Mouse (Mus musculus) neural tube, embryonic 15.5 days (tissue): ENCODE measurements around the gene Bcor. TPM values are rescaled to one million over a fixed set of nuclear protein-coding genes. Genes with fewer than 3 reads are reported as not detected.

Experiments
- ATAC-seq: fragments of 200-750 bp; cut with Nextera tagmentation; 2 replicates; pipeline ENCODE4 v1.8.0; 2017; ENCODE audit warnings: mild to moderate bottlenecking, moderate TSS enrichment, moderate library complexity; ENCODE audit not compliant: low FRiP score
- H3K27ac ChIP-seq: fragments of 300-500 bp; sonication (generic); replicated peaks from 2 replicates; pipeline ENCODE4 v1.5.1; 2015; ENCODE audit warnings: mild to moderate bottlenecking, inconsistent platforms
- H3K27me3 ChIP-seq: fragments of 300-500 bp; sonication (generic); replicated peaks from 2 replicates; pipeline ENCODE4 v1.6.1; 2015; ENCODE audit warnings: inconsistent platforms
- H3K36me3 ChIP-seq: fragments of 300-500 bp; sonication (generic); 2 replicates; pipeline ENCODE4 v1.6.1; 2015; ENCODE audit warnings: inconsistent platforms
- H3K4me1 ChIP-seq: fragments of 300-500 bp; sonication (generic); 2 replicates; pipeline ENCODE4 v1.6.1; 2015; ENCODE audit warnings: inconsistent platforms
- H3K4me2 ChIP-seq: fragments of 300-500 bp; sonication (generic); 2 replicates; pipeline ENCODE4 v1.6.1; 2015; ENCODE audit warnings: inconsistent platforms, mild to moderate bottlenecking, moderate library complexity
- H3K4me3 ChIP-seq: fragments of 300-500 bp; sonication (generic); replicated peaks from 2 replicates; pipeline ENCODE4 v1.5.1; 2015; ENCODE audit warnings: mild to moderate bottlenecking, inconsistent platforms
- H3K9ac ChIP-seq: fragments of 300-500 bp; sonication (generic); replicated peaks from 2 replicates; pipeline ENCODE4 v1.6.1; 2015; ENCODE audit warnings: mild to moderate bottlenecking, inconsistent platforms
- H3K9me3 ChIP-seq: fragments of 300-500 bp; sonication (generic); replicated peaks from 2 replicates; pipeline ENCODE4 v1.6.1; 2016; ENCODE audit warnings: inconsistent platforms
- WGBS: fragments of 180-500 bp; shearing (Covaris S2); methylation state at CpG from one replicate; pipeline ENCODE4 v1.1.7; 2015; ENCODE audit warnings: mixed read lengths; 5-methylcytosine and 5-hydroxymethylcytosine counted together
- polyA plus RNA-seq: library from polyadenylated mRNA; unstranded; fragments of >200 nt; fragmentation: Nextera tagmentation; extraction: Ambion mirVana; gene quantifications from 2 replicates; pipeline ENCODE4 v1.2.1, GENCODE M21; 2015

The Bcor gene
- polyA plus RNA-seq, 1 experiment from 2014 or later: 12.2 TPM

GRCm38 (mm10) chrX:12119476-12119875, 40.7 kb downstream of the Bcor start:
- ATAC-seq: no peak
- peaks cover 12% of the 10 kb centered on the region; the same call in 1 of the 2 replicates for H3K27me3 ChIP-seq
- H3K4me3 ChIP-seq: no peak overlapping the region
- H3K4me2 ChIP-seq: no peak overlapping the region
- peaks cover 22% of the 10 kb centered on the region for H3K4me1 ChIP-seq
- WGBS: 38% methylated on average over 1 of the region's 1 CpGs
- H3K27ac ChIP-seq: no peak overlapping the region
- H3K36me3 ChIP-seq: no peaks in the 10 kb centered on the region
- no peak overlapping the region for H3K9ac ChIP-seq
- no peaks in the 10 kb centered on the region for H3K9me3 ChIP-seq

- 31% methylated on average over 7 of the region's 7 CpGs for WGBS
- Histone ChIP-seq H3K27me3 (no peaks in the 10 kb centered on the region), H3K9me3 (no peaks in the 10 kb centered on the region), H3K36me3 (no peaks in the 10 kb centered on the region), H3K4me2 (no peak overlapping the region), H3K4me3 (no peak overlapping the region), H3K27ac (no peak overlapping the region), H3K9ac (no peak overlapping the region), H3K4me1 (peaks cover 6% of the 10 kb centered on the region; the same call in 1 of the 2 replicates)
- no peak for ATAC-seq
These were observed 44.0 kb downstream of the Bcor start for GRCm38 (mm10) chrX:12116128-12116527.

DNA sequence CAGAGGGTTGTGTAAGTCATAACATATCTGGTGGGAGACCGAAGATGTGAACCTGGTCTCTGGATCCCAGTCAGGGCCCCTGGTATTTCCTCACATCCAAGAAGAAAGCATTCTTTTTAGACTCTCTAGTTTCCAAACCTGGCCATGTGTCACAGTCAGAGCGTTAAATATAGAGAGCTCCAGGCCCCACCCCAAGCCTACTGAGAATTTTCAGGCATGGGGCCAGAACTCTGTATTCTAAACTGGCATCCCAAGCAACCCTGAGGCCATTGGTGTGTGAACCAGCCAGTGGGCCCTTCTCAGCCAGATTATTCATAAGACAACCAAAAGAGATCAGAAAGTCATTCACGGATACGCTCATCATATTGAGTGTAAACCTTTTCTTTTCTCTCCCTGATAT, 48.0 kb downstream of the Bcor start:
- no peak overlapping the region for H3K4me3 ChIP-seq
- H3K27me3 ChIP-seq: no peaks in the 10 kb centered on the region
- H3K9me3 ChIP-seq: no peaks in the 10 kb centered on the region
- 86% methylated on average over 4 of the region's 4 CpGs for WGBS
- ATAC-seq: no peak
- H3K27ac ChIP-seq: no peak overlapping the region
- peaks cover 6% of the 10 kb centered on the region; the same call in 1 of the 2 replicates for H3K4me1 ChIP-seq
- no peak overlapping the region for H3K9ac ChIP-seq
- no peak overlapping the region for H3K4me2 ChIP-seq
- no peaks in the 10 kb centered on the region for H3K36me3 ChIP-seq

- Histone ChIP-seq H3K27me3 (no peaks in the 10 kb centered on the region), H3K36me3 (no peaks in the 10 kb centered on the region), H3K27ac (no peak overlapping the region), H3K4me2 (no peak overlapping the region), H3K4me1 (no peaks in the 10 kb centered on the region), H3K9me3 (no peaks in the 10 kb centered on the region), H3K4me3 (no peak overlapping the region), H3K9ac (no peak overlapping the region)
- WGBS: 84% methylated on average over 6 of the region's 6 CpGs
- ATAC-seq: no peak
These were observed 49.6 kb downstream of the Bcor start for GRCm38 (mm10) chrX:12110518-12110917.

DNA sequence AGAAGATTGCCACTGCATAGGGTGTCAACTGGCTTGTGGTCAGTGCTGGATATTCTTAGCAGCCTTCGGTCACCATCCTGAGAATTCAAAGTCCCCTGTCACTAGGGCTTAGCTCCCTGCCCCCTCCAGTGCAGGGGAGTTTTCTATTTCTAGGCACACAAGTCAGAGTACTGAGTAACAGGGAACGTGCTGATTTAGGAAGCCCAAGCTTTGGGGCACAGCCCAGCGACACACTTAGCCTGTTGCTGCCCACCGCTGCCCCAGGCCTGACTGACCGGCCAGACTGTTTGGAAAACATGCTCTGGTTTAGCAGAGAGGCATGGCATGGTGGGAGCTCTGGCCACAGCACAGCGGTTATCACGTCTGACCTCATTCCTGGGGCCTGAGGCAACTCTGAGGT, 54.8 kb downstream of the Bcor start:
- Histone ChIP-seq H3K4me1 (no peaks in the 10 kb centered on the region), H3K9me3 (no peaks in the 10 kb centered on the region), H3K27me3 (no peaks in the 10 kb centered on the region), H3K4me3 (no peak overlapping the region), H3K4me2 (no peak overlapping the region), H3K9ac (no peak overlapping the region), H3K27ac (no peak overlapping the region), H3K36me3 (no peaks in the 10 kb centered on the region)
- 85% methylated on average over 7 of the region's 7 CpGs for WGBS
- no peak for ATAC-seq

DNA sequence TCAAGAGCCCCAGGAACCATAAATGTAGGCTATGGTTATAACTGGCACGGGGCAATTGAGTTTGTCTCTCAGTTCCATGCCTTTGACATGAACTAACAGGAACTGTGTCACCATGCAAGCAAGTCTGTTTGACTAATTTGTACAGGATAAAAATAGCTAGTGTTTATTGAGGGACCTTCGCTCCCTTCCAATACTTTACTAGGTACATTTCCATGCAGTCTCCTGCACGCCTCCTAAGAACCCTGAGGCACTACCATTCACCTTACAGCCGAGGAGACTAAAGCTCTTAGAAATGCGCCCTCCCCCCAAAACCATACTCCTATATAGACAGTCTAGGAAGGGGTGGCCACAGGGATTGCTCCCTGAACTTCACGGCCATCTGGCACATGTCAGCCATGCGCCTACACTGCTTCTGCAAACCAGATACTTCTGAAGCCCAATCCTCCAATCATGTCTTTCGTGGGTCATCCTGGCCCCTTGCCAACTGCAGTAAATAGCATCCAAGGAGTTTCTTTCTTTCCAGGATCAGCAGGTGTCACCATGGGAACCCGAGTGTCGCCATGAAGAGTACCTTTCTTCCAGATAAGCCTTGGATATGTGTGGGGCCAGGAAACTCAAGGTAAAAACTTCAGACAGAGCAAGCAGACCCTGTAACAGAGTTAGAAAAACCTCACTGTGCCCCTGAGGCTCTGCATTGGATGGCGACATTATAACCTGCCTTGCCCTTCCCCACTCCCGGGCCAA, 63.2 kb downstream of the Bcor start:
- Histone ChIP-seq H3K4me3 (no peak overlapping the region), H3K36me3 (no peaks in the 10 kb centered on the region), H3K27me3 (peaks cover 13% of the 10 kb centered on the region), H3K27ac (no peak overlapping the region), H3K4me2 (no peak overlapping the region), H3K4me1 (peaks cover under 1% of the 10 kb centered on the region; the same call in 1 of the 2 replicates), H3K9me3 (no peaks in the 10 kb centered on the region), H3K9ac (no peak overlapping the region)
- WGBS: 74% methylated on average over 12 of the region's 12 CpGs
- no peak for ATAC-seq

DNA sequence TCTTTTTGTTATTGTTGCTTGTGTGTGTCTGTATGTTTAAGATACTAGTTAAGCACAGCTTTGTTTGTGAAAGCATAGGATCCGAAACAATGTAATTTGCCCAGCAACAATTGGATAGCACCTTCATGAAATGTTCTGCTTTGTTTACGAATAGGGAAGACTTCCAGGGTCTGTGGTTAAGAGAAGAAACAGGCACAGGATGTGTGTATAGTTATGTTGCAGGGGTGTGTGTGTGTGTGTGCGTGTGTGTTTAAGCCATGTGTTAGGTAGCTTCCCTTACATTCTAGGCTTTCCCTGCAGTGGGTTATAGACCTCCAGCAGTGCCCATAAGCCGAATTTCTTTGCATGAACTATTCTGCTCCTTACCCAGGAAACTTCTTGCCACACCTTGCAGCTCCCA, 66.8 kb downstream of the Bcor start:
- 83% methylated on average over 4 of the region's 4 CpGs for WGBS
- Histone ChIP-seq H3K27ac (no peak overlapping the region), H3K4me3 (no peak overlapping the region), H3K4me2 (no peak overlapping the region), H3K9ac (no peak overlapping the region), H3K27me3 (peaks cover 34% of the 10 kb centered on the region), H3K4me1 (peaks cover 30% of the 10 kb centered on the region), H3K9me3 (no peaks in the 10 kb centered on the region), H3K36me3 (no peaks in the 10 kb centered on the region)
- no peak for ATAC-seq

- peaks cover 37% of the 10 kb centered on the region for H3K4me1 ChIP-seq
- H3K27me3 ChIP-seq: peaks cover 52% of the 10 kb centered on the region
- H3K4me3 ChIP-seq: peak overlapping the region; percentile 47
- 2% methylated on average over 38 of the region's 56 CpGs for WGBS
- H3K9me3 ChIP-seq: no peaks in the 10 kb centered on the region
- peak overlapping the region; percentile 81 for H3K4me2 ChIP-seq
- H3K9ac ChIP-seq: peak overlapping the region; percentile 44
- H3K36me3 ChIP-seq: no peaks in the 10 kb centered on the region
- peak overlapping the region; percentile 94 for H3K27ac ChIP-seq
- ATAC-seq: no peak
These were observed 68.6 kb downstream of the Bcor start for GRCm38 (mm10) chrX:12091431-12092061.

- peak overlapping the region; percentile 81 for H3K4me2 ChIP-seq
- H3K9me3 ChIP-seq: no peaks in the 10 kb centered on the region
- peak overlapping the region; percentile 44 for H3K9ac ChIP-seq
- H3K27me3 ChIP-seq: peaks cover 52% of the 10 kb centered on the region
- peak overlapping the region; percentile 94 for H3K27ac ChIP-seq
- no peaks in the 10 kb centered on the region for H3K36me3 ChIP-seq
- H3K4me1 ChIP-seq: peaks cover 40% of the 10 kb centered on the region
- WGBS: under 1% methylated on average over 27 of the region's 47 CpGs
- peak overlapping the region; percentile 47 for H3K4me3 ChIP-seq
- peak; percentile 39; the same call in 1 of the 2 replicates for ATAC-seq
These were observed 69.2 kb downstream of the Bcor start for GRCm38 (mm10) chrX:12090871-12091404.

DNA sequence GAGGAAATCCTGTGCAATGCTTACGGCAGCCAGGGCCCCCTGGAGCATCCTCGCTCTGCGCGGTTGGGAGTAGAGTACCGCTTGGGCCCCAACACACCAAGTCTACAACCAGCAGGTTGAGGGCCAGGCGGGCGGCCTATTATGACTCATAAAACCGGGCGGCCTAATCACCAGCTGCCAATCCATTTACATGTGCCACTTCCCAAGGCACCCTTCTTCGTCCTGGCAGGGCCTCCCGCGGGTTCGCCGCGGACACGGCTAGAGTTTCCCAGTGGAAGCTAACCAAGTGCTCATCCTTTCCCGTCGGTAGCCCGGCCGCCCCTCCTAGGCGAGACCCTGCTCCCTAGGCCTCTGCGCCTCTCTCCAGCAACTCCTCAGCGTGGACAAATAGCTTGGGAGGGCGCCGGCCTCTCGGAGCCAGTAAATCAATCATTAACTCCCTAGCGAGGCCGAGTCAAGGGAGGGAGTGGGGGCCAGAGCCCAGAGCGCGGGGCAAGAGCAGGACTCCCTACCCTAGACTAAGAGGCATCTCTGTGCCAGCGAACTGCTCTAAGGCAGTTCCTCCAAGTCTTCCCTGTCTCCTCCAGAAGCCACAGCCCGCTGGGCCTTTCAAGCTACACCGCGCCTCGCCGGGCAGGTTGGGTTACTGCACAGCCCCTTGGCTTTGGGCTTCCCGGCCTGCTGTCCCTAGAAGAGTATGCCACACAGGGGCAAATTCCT, 69.8 kb downstream of the Bcor start:
- no peak; the same call in 1 of the 2 replicates for ATAC-seq
- Histone ChIP-seq H3K4me2 (peak overlapping the region; percentile 81), H3K4me1 (peaks cover 45% of the 10 kb centered on the region), H3K9me3 (no peaks in the 10 kb centered on the region), H3K4me3 (peak overlapping the region; percentile 47), H3K9ac (0 out of 2 replicates have a peak overlapping the region, but pooled peaks have one; percentile 44), H3K27me3 (peaks cover 54% of the 10 kb centered on the region), H3K27ac (peak overlapping the region; percentile 94), H3K36me3 (no peaks in the 10 kb centered on the region)
- WGBS: 3% methylated on average over 36 of the region's 37 CpGs

GRCm38 (mm10) chrX:12089353-12090081, 70.6 kb downstream of the Bcor start:
- H3K9ac ChIP-seq: no peak overlapping the region
- H3K4me3 ChIP-seq: 0 out of 2 replicates have a peak overlapping the region, but pooled peaks have one; percentile 4
- H3K4me2 ChIP-seq: peak overlapping the region; percentile 81
- H3K9me3 ChIP-seq: no peaks in the 10 kb centered on the region
- WGBS: 3% methylated on average over 48 of the region's 52 CpGs
- H3K4me1 ChIP-seq: peaks cover 47% of the 10 kb centered on the region
- no peaks in the 10 kb centered on the region for H3K36me3 ChIP-seq
- no peak for ATAC-seq
- H3K27me3 ChIP-seq: peaks cover 58% of the 10 kb centered on the region
- peak overlapping the region; percentile 94 for H3K27ac ChIP-seq
